Mouse (Mus musculus): ENCODE results near the gene Olfr324. TPM values are rescaled to one million over a fixed set of nuclear protein-coding genes. Genes with fewer than 3 reads are reported as not detected.

The Olfr324 gene
- total and polyA plus RNA-seq, 2 experiments from 2014 or later: 0.13 TPM; not detected in 1

- TF ChIP-seq CTCF (IDR thresholded peaks at IDR 0.05; ENCODE audit: low read depth): no peak
- WGBS: 63% methylated on average over 4 of the region's 4 CpGs
- ATAC-seq: no peak
Measured at GRCm38 (mm10) chr11:58634878-58635277, 40.0 kb downstream of the Olfr324 start.

GRCm38 (mm10) chr11:58636376-58636977 is 41.6 kb downstream of the Olfr324 start:
- WGBS: 18% methylated on average over 3 of the region's 4 CpGs
- Histone ChIP-seq H3K4me1 (ENCODE audit: insufficient read depth) (0 out of 2 replicates have a peak, but pooled peaks cover 6% of the 10 kb centered on the region), H3K9ac (no peak overlapping the region), H3K36me3 (ENCODE audit: insufficient read depth) (no peaks in the 10 kb centered on the region), H3K27me3 (ENCODE audit: insufficient read depth, low read length) (no peaks in the 10 kb centered on the region), H3K4me3 (ENCODE audit: low read depth, low read length) (no peak overlapping the region), H3K27ac (ENCODE audit: low read depth, low read length) (no peak overlapping the region), H3K4me2 (ENCODE audit: low read depth) (no peak overlapping the region), H3K9me3 (ENCODE audit: low read length) (no peaks in the 10 kb centered on the region)
- TF ChIP-seq CTCF (IDR thresholded peaks at IDR 0.05; ENCODE audit: low read depth): peak; percentile 80
- ATAC-seq (peak; percentile 66), DNase-seq (peak; percentile 68)

More at GRCm38 (mm10) chr11:58634878-58635277, 40.0 kb downstream of the Olfr324 start:
- Histone ChIP-seq H3K36me3 (ENCODE audit: insufficient read depth) (no peaks in the 10 kb centered on the region), H3K27me3 (ENCODE audit: insufficient read depth, low read length) (no peaks in the 10 kb centered on the region), H3K4me2 (ENCODE audit: low read depth) (no peak overlapping the region), H3K4me3 (ENCODE audit: low read depth, low read length) (no peak overlapping the region), H3K27ac (ENCODE audit: low read depth, low read length) (no peak overlapping the region), H3K9ac (no peak overlapping the region), H3K4me1 (ENCODE audit: insufficient read depth) (no peaks in the 10 kb centered on the region), H3K9me3 (ENCODE audit: low read length) (no peaks in the 10 kb centered on the region)
- no peak for DNase-seq

- 63% methylated on average over 7 of the region's 7 CpGs for WGBS
- H3K27me3 ChIP-seq (ENCODE audit: insufficient read depth, low read length): no peaks in the 10 kb centered on the region
- DNase-seq (no peak), ATAC-seq (no peak)
- H3K36me3 ChIP-seq (ENCODE audit: insufficient read depth): no peaks in the 10 kb centered on the region
- H3K4me3 ChIP-seq (ENCODE audit: low read depth, low read length): no peak overlapping the region
- H3K4me1 ChIP-seq (ENCODE audit: insufficient read depth): 0 out of 2 replicates have a peak, but pooled peaks cover 6% of the 10 kb centered on the region
- TF ChIP-seq CTCF (IDR thresholded peaks at IDR 0.05; ENCODE audit: low read depth): no peak
- H3K9me3 ChIP-seq (ENCODE audit: low read length): no peaks in the 10 kb centered on the region
- no peak overlapping the region for H3K27ac ChIP-seq (ENCODE audit: low read depth, low read length)
- no peak overlapping the region for H3K9ac ChIP-seq
- no peak overlapping the region for H3K4me2 ChIP-seq (ENCODE audit: low read depth)
Measured at GRCm38 (mm10) chr11:58638176-58638701, 43.3 kb downstream of the Olfr324 start.

- Histone ChIP-seq H3K27me3 (ENCODE audit: insufficient read depth, low read length) (no peaks in the 10 kb centered on the region), H3K4me2 (ENCODE audit: low read depth) (peak within 1 kb of the TSS; percentile 83), H3K9ac (peak within 1 kb of the TSS; percentile 35), H3K4me1 (ENCODE audit: insufficient read depth) (0 out of 2 replicates have a peak, but pooled peaks cover 6% of the 10 kb centered on the region), H3K4me3 (ENCODE audit: low read depth, low read length) (peak within 1 kb of the TSS; percentile 36), H3K27ac (ENCODE audit: low read depth, low read length) (no peak within 1 kb of the TSS), H3K36me3 (ENCODE audit: insufficient read depth) (no peaks in the 10 kb centered on the region), H3K9me3 (ENCODE audit: low read length) (no peaks in the 10 kb centered on the region)
- DNase-seq (peak; percentile 10), ATAC-seq (peak; percentile 32; the same call in 1 of the 2 replicates)
- 6% methylated on average over 34 of the region's 34 CpGs for WGBS
- no peak for TF ChIP-seq CTCF (IDR thresholded peaks at IDR 0.05; ENCODE audit: low read depth)
Measured at GRCm38 (mm10) chr11:58640272-58640867, 45.5 kb downstream of the Olfr324 start, which contains the start of gene Trim58. Gene Trim58 (plus strand): TSS chr11:58640465.

- 28% methylated on average over 14 of the region's 14 CpGs for WGBS
- peak overlapping the region; percentile 83 for H3K4me2 ChIP-seq (ENCODE audit: low read depth)
- H3K27me3 ChIP-seq (ENCODE audit: insufficient read depth, low read length): no peaks in the 10 kb centered on the region
- ATAC-seq: no peak
- no peak overlapping the region for H3K27ac ChIP-seq (ENCODE audit: low read depth, low read length)
- TF ChIP-seq CTCF (IDR thresholded peaks at IDR 0.05; ENCODE audit: low read depth): no peak
- H3K4me1 ChIP-seq (ENCODE audit: insufficient read depth): 0 out of 2 replicates have a peak, but pooled peaks cover 6% of the 10 kb centered on the region
- H3K36me3 ChIP-seq (ENCODE audit: insufficient read depth): no peaks in the 10 kb centered on the region
- no peaks in the 10 kb centered on the region for H3K9me3 ChIP-seq (ENCODE audit: low read length)
- peak overlapping the region; percentile 36 for H3K4me3 ChIP-seq (ENCODE audit: low read depth, low read length)
- no peak for DNase-seq
- H3K9ac ChIP-seq: no peak overlapping the region
Measured at GRCm38 (mm10) chr11:58641057-58641456, 46.1 kb downstream of the Olfr324 start.

- Histone ChIP-seq H3K36me3 (ENCODE audit: insufficient read depth) (no peaks in the 10 kb centered on the region), H3K4me3 (ENCODE audit: low read depth, low read length) (no peak overlapping the region), H3K9ac (no peak overlapping the region), H3K4me2 (ENCODE audit: low read depth) (no peak overlapping the region), H3K27me3 (ENCODE audit: insufficient read depth, low read length) (no peaks in the 10 kb centered on the region), H3K9me3 (ENCODE audit: low read length) (no peaks in the 10 kb centered on the region), H3K4me1 (ENCODE audit: insufficient read depth) (0 out of 2 replicates have a peak, but pooled peaks cover 6% of the 10 kb centered on the region), H3K27ac (ENCODE audit: low read depth, low read length) (no peak overlapping the region)
- no peak for TF ChIP-seq CTCF (IDR thresholded peaks at IDR 0.05; ENCODE audit: low read depth)
- ATAC-seq: peak; percentile 29; the same call in 1 of the 2 replicates
- no peak for DNase-seq
- WGBS: 75% methylated on average over 13 of the region's 13 CpGs
Measured at GRCm38 (mm10) chr11:58641638-58642358, 46.9 kb downstream of the Olfr324 start.

Measured in forebrain, postnatal 0 days (tissue).